Comparison of ENCODE assay signal across 24 mouse cellular contexts in the genomic region with DNA sequence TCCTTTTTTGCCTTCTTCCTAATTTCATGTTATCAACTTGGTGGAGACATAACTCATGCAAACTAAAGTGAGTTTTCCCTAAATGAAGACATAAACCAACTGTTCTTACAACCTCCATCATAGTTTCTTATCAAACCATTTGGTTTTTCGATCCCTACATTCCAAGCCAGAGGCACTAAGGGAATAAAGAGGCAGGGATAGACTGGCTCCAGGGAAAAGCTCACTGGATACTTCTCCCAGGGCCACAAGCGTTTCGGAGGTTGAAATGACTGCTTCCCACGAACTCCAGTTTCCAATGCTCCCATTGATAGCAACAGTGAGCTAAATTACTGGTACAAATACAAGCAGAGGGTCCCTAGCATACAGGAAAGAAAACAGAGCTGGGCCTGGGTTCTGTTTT.
A peak's percentile ranks its signal among the peaks of the same experiment; 100 is the strongest.
DNase-seq lines count a peak whose midpoint lies in the region; ATAC-seq lines count a peak whose summit lies in the region.
"Had no signal": no experiment of that assay in that cellular context is flagged by ENCODE, and none has a peak within 500 bp of the region (broad histone marks: within the 10 kb centered on the region; RNA-seq: fewer than 3 reads in every experiment).

No protein-coding gene starts in this region.

- H3K4me1 ChIP-seq in midbrain, embryonic 10.5 days = peaks cover 49% of the 10 kb centered on the region
- H3K4me1 ChIP-seq in midbrain, embryonic 16.5 days (ENCODE audit: control insufficient read depth, insufficient read depth, low read length) = peaks cover 11% of the 10 kb centered on the region
- H3K4me1 ChIP-seq in midbrain, embryonic 12.5 days = peaks cover 26% of the 10 kb centered on the region
- H3K4me1 ChIP-seq in midbrain, embryonic 15.5 days = peaks cover 16% of the 10 kb centered on the region
- H3K4me1 ChIP-seq in midbrain, embryonic 14.5 days (ENCODE audit: control insufficient read depth, insufficient read depth, low read length) = peaks cover 26% of the 10 kb centered on the region

- peak overlapping the region; percentile 89 for H3K27ac ChIP-seq in midbrain, embryonic 10.5 days (replicated peaks)
- no peak overlapping the region for H3K27ac ChIP-seq in midbrain, embryonic 16.5 days (ENCODE audit: low read length)
- H3K27ac ChIP-seq in midbrain, embryonic 12.5 days (replicated peaks) = peak overlapping the region; percentile 92
- H3K27ac ChIP-seq in midbrain, embryonic 15.5 days = no peak overlapping the region; the same call in 1 of the 2 replicates
- H3K27ac ChIP-seq in midbrain, embryonic 14.5 days (replicated peaks; ENCODE audit: low read depth, low read length) = peak overlapping the region; percentile 28; the same call in 1 of the 2 replicates
- H3K27ac ChIP-seq: embryonic facial prominence, embryonic 13.5 days; embryonic facial prominence, embryonic 15.5 days; forebrain, embryonic 13.5 days had no signal

- no peaks in the 10 kb centered on the region for H3K9me3 ChIP-seq in midbrain, embryonic 10.5 days (replicated peaks)
- H3K9me3 ChIP-seq in midbrain, embryonic 16.5 days (replicated peaks; ENCODE audit: control insufficient read depth, low read length, poor library complexity, severe bottlenecking) = no peaks in the 10 kb centered on the region
- no peaks in the 10 kb centered on the region for H3K9me3 ChIP-seq in midbrain, embryonic 12.5 days
- no peaks in the 10 kb centered on the region for H3K9me3 ChIP-seq in midbrain, embryonic 15.5 days
- no peaks in the 10 kb centered on the region for H3K9me3 ChIP-seq in midbrain, embryonic 14.5 days (ENCODE audit: control insufficient read depth, low read length)
- H3K9me3 ChIP-seq: embryonic facial prominence, embryonic 13.5 days; embryonic facial prominence, embryonic 15.5 days; forebrain, embryonic 13.5 days; G1E had no signal

- 54% methylated on average over 4 of the region's 4 CpGs for WGBS in midbrain, embryonic 10.5 days
- WGBS in midbrain, embryonic 16.5 days = 39% methylated on average over 4 of the region's 4 CpGs
- WGBS in midbrain, embryonic 12.5 days = 41% methylated on average over 4 of the region's 4 CpGs
- 35% methylated on average over 4 of the region's 4 CpGs for WGBS in midbrain, embryonic 15.5 days
- 34% methylated on average over 4 of the region's 4 CpGs for WGBS in midbrain, embryonic 14.5 days

- H3K4me2 ChIP-seq in midbrain, embryonic 16.5 days (ENCODE audit: low read length) = no peak overlapping the region
- peak overlapping the region; percentile 50 for H3K4me2 ChIP-seq in midbrain, embryonic 12.5 days (replicated peaks)
- no peak overlapping the region for H3K4me2 ChIP-seq in midbrain, embryonic 15.5 days
- peak overlapping the region; percentile 55 for H3K4me2 ChIP-seq in midbrain, embryonic 14.5 days (ENCODE audit: low read length)

- no peaks in the 10 kb centered on the region for H3K36me3 ChIP-seq in midbrain, embryonic 10.5 days
- H3K36me3 ChIP-seq in midbrain, embryonic 16.5 days (ENCODE audit: control insufficient read depth, insufficient read depth, low read length) = no peaks in the 10 kb centered on the region
- no peaks in the 10 kb centered on the region for H3K36me3 ChIP-seq in midbrain, embryonic 12.5 days
- H3K36me3 ChIP-seq in midbrain, embryonic 15.5 days (replicated peaks) = no peaks in the 10 kb centered on the region
- H3K36me3 ChIP-seq in midbrain, embryonic 14.5 days (ENCODE audit: control insufficient read depth, insufficient read depth, low read length) = no peaks in the 10 kb centered on the region
- H3K36me3 ChIP-seq: embryonic facial prominence, embryonic 13.5 days; embryonic facial prominence, embryonic 15.5 days; G1E had no signal

- H3K9ac ChIP-seq in midbrain, embryonic 16.5 days (ENCODE audit: low read depth, low read length) = no peak overlapping the region
- peak overlapping the region; percentile 39; the same call in 1 of the 2 replicates for H3K9ac ChIP-seq in midbrain, embryonic 12.5 days (replicated peaks)
- no peak overlapping the region for H3K9ac ChIP-seq in midbrain, embryonic 15.5 days
- H3K9ac ChIP-seq in midbrain, embryonic 14.5 days (replicated peaks; ENCODE audit: low read length) = no peak overlapping the region
- H3K9ac ChIP-seq: embryonic facial prominence, embryonic 15.5 days had no signal

- no peaks in the 10 kb centered on the region for H3K27me3 ChIP-seq in midbrain, embryonic 10.5 days (ENCODE audit: low read depth, poor library complexity, severe bottlenecking)
- peaks cover 4% of the 10 kb centered on the region; the same call in 1 of the 2 replicates for H3K27me3 ChIP-seq in midbrain, embryonic 16.5 days (ENCODE audit: control insufficient read depth, insufficient read depth, low read depth, low read length)
- no peaks in the 10 kb centered on the region for H3K27me3 ChIP-seq in midbrain, embryonic 12.5 days
- H3K27me3 ChIP-seq in midbrain, embryonic 15.5 days (replicated peaks) = no peaks in the 10 kb centered on the region
- H3K27me3 ChIP-seq in midbrain, embryonic 14.5 days (ENCODE audit: control insufficient read depth, insufficient read depth, low read length) = no peaks in the 10 kb centered on the region

- peak overlapping the region; percentile 43; the same call in 1 of the 2 replicates for H3K4me3 ChIP-seq in midbrain, embryonic 10.5 days
- H3K4me3 ChIP-seq in midbrain, embryonic 16.5 days (ENCODE audit: low read depth, low read length) = no peak overlapping the region
- no peak overlapping the region for H3K4me3 ChIP-seq in midbrain, embryonic 12.5 days
- no peak overlapping the region for H3K4me3 ChIP-seq in midbrain, embryonic 15.5 days
- H3K4me3 ChIP-seq in midbrain, embryonic 14.5 days (replicated peaks; ENCODE audit: low read depth, low read length) = no peak overlapping the region
- H3K4me3 ChIP-seq: erythroblast, embryonic 14.5 days had no signal

- ATAC-seq in midbrain, embryonic 16.5 days = no peak
- ATAC-seq in midbrain, embryonic 12.5 days (ENCODE audit: low FRiP score, low read depth) = no peak
- ATAC-seq in midbrain, embryonic 15.5 days (replicated peaks) = no peak
- no peak for ATAC-seq in midbrain, embryonic 14.5 days (ENCODE audit: low FRiP score, low TSS enrichment)
- ATAC-seq: CD4-positive, CD25-positive, alpha-beta regulatory T cell, adult 4 months; forebrain, embryonic 13.5 days; forebrain, embryonic 16.5 days had no signal

- peak; percentile 7 for DNase-seq in embryo, embryonic 11 days
- DNase-seq in embryo, embryonic 10.5 days (ENCODE audit: low spot score) = no peak
- DNase-seq in midbrain, embryonic 10.5 days (ENCODE audit: low spot score) = no peak
- DNase-seq in midbrain, embryonic 14.5 days = peak; percentile 26
- DNase-seq in layer of hippocampus, postnatal 25 days (ENCODE audit: extremely low spot score in 1 of 2, low spot score in 1 of 2) = no peak
- DNase-seq: adrenal gland, adult 2 months; adrenal gland, postnatal 10 days; adrenal gland, postnatal 25 days; cerebellum, adult 11 months; cerebellum, adult 18-20 months; cerebellum, adult 8-10 months; cerebellum, adult 9-11 months; cerebellum, postnatal 14 days; cerebellum, postnatal 36 days had no signal

Comparison
In these comparisons a context has a peak if more than half of its experiments do, and no peak if none do; other contexts are left out.
1. DNase-seq: peak in embryo, embryonic 11 days (single experiment) and midbrain, embryonic 14.5 days (single experiment); none in embryo, embryonic 10.5 days (single experiment), midbrain, embryonic 10.5 days (single experiment) and layer of hippocampus, postnatal 25 days (0 of 2).
2. H3K27ac ChIP-seq: peak in midbrain, embryonic 10.5 days (single experiment), midbrain, embryonic 12.5 days (single experiment) and midbrain, embryonic 14.5 days (single experiment); none in midbrain, embryonic 16.5 days (single experiment) and midbrain, embryonic 15.5 days (single experiment).
3. H3K4me2 ChIP-seq: peak in midbrain, embryonic 12.5 days (single experiment) and midbrain, embryonic 14.5 days (single experiment); none in midbrain, embryonic 16.5 days (single experiment) and midbrain, embryonic 15.5 days (single experiment).